Mouse (Mus musculus): ENCODE data around the gene Ghsr.

GRCm38 (mm10) chr3:27370125-27370524 lies 1.0 kb upstream of the Ghsr start:
- TF ChIP-seq EP300 (IDR thresholded peaks at IDR 0.05) (no peak), CTCF (IDR thresholded peaks at IDR 0.05) (no peak)
